Mouse (Mus musculus) kidney, adult 2 months (tissue): ENCODE measurements around the gene Ndufb6. TPM values are rescaled to one million over a fixed set of nuclear protein-coding genes. Genes with fewer than 3 reads are reported as not detected.
"Not testable (repeated sequence)": the region's sequence is repeated elsewhere in the genome, so short reads cannot be mapped to it uniquely, and the experiment has no call there.

ENCODE experiments used
- DNase-seq: peaks from one replicate; pipeline ENCODE4 v3.0.0; 2021
- H3K27ac ChIP-seq: fragments of 200-500 bp; 2 replicates; pipeline ENCODE4 v1.5.1; 2012; ENCODE audit warnings: low read depth, low read length, control low read depth, inconsistent platforms; ENCODE audit not compliant: insufficient read depth
- H3K27me3 ChIP-seq: fragments of 200-500 bp; replicated peaks from 2 replicates; pipeline ENCODE4 v1.6.1; 2012; ENCODE audit warnings: mild to moderate bottlenecking, moderate library complexity, low read length, inconsistent platforms; ENCODE audit not compliant: control insufficient read depth, insufficient read depth
- H3K36me3 ChIP-seq: fragments of 200-500 bp; 2 replicates; pipeline ENCODE4 v1.6.1; 2012; ENCODE audit warnings: mild to moderate bottlenecking, moderate library complexity, low read length, inconsistent platforms; ENCODE audit not compliant: control insufficient read depth, insufficient read depth
- H3K4me1 ChIP-seq: fragments of 200-500 bp; 2 replicates; pipeline ENCODE4 v1.6.1; 2011; ENCODE audit warnings: low read length; ENCODE audit not compliant: control insufficient read depth, insufficient read depth
- H3K4me3 ChIP-seq: fragments of 200-500 bp; 2 replicates; pipeline ENCODE4 v1.5.1; 2011; ENCODE audit warnings: mild to moderate bottlenecking, low read depth, low read length, control low read depth; ENCODE audit not compliant: insufficient read depth
- CTCF ChIP-seq: fragments of 200-500 bp; conservative IDR thresholded peaks from 2 replicates; pipeline ENCODE4 v1.5.1; 2011; ENCODE audit warnings: low read depth, mild to moderate bottlenecking, control low read depth, low read length, moderate library complexity, mixed read lengths; ENCODE audit not compliant: insufficient read depth, insufficient read length
- POLR2A ChIP-seq: fragments of 200-500 bp; IDR thresholded peaks from one replicate; pipeline ENCODE4 v1.6.1; 2011; ENCODE audit warnings: low read depth, low read length, control low read depth
- WGBS: fragments of 180-500 bp; shearing (Covaris S2); methylation state at CpG from one replicate; pipeline ENCODE4 v1.1.7; 2018; 5-methylcytosine and 5-hydroxymethylcytosine counted together
- polyA plus RNA-seq: library from polyadenylated mRNA; depleted of rRNA; stranded (reverse); fragments of >200 nt; gene quantifications from 2 replicates; pipeline ENCODE4 v1.2.3, GENCODE M21; 2012

Gene Ndufb6
- polyA plus RNA-seq, 1 experiment: 287 TPM

- Histone ChIP-seq H3K27me3 (no peaks in the 10 kb centered on the region), H3K27ac (no peak overlapping the region), H3K4me1 (no peaks in the 10 kb centered on the region), H3K36me3 (no peaks in the 10 kb centered on the region), H3K4me3 (no peak overlapping the region)
- no peak for TF ChIP-seq CTCF
- no peak for TF ChIP-seq POLR2A
- no peak for DNase-seq
Measured at GRCm38 (mm10) chr4:40309682-40310081, 30.5 kb upstream of the Ndufb6 start.

- H3K4me1 ChIP-seq: no peaks in the 10 kb centered on the region
- no peak overlapping the region for H3K4me3 ChIP-seq
- no peak for DNase-seq
- H3K27me3 ChIP-seq: no peaks in the 10 kb centered on the region
- H3K36me3 ChIP-seq: no peaks in the 10 kb centered on the region
- H3K27ac ChIP-seq: no peak overlapping the region
- TF ChIP-seq POLR2A (no peak), CTCF (no peak)
- 68% methylated on average over 10 of the region's 10 CpGs for WGBS
Measured at GRCm38 (mm10) chr4:40302445-40303125, 23.4 kb upstream of the Ndufb6 start.

GRCm38 (mm10) chr4:40301076-40301789, 22.0 kb upstream of the Ndufb6 start:
- no peaks in the 10 kb centered on the region for H3K4me1 ChIP-seq
- WGBS: 8% methylated on average over 16 of the region's 16 CpGs
- H3K36me3 ChIP-seq: no peaks in the 10 kb centered on the region
- no peaks in the 10 kb centered on the region for H3K27me3 ChIP-seq
- no peak overlapping the region for H3K4me3 ChIP-seq
- peak; percentile 80 for DNase-seq
- H3K27ac ChIP-seq: no peak overlapping the region
- TF ChIP-seq CTCF (peak; percentile 80), POLR2A (no peak)

- Histone ChIP-seq H3K27ac (no peak overlapping the region), H3K4me1 (no peaks in the 10 kb centered on the region), H3K36me3 (no peaks in the 10 kb centered on the region), H3K27me3 (no peaks in the 10 kb centered on the region), H3K4me3 (no peak overlapping the region)
- 71% methylated on average over 5 of the region's 5 CpGs for WGBS
- TF ChIP-seq CTCF: no peak
- no peak for TF ChIP-seq POLR2A
- DNase-seq: no peak
Measured at GRCm38 (mm10) chr4:40299169-40299568, 19.9 kb upstream of the Ndufb6 start.

- H3K27me3 ChIP-seq, H3K27ac ChIP-seq, DNase-seq, H3K4me1 ChIP-seq, H3K36me3 ChIP-seq, H3K4me3 ChIP-seq: not testable (repeated sequence)
- 97% methylated on average over 11 of the region's 11 CpGs for WGBS
Measured at GRCm38 (mm10) chr4:40291511-40291910, 12.3 kb upstream of the Ndufb6 start.

GRCm38 (mm10) chr4:40289046-40289445, 9.8 kb upstream of the Ndufb6 start:
- TF ChIP-seq CTCF (no peak), POLR2A (no peak)
- no peak overlapping the region for H3K27ac ChIP-seq
- WGBS: 77% methylated on average over 2 of the region's 2 CpGs
- H3K27me3 ChIP-seq: no peaks in the 10 kb centered on the region
- H3K4me1 ChIP-seq: no peaks in the 10 kb centered on the region
- H3K36me3 ChIP-seq: no peaks in the 10 kb centered on the region
- no peak overlapping the region for H3K4me3 ChIP-seq
- DNase-seq: no peak

- H3K4me1 ChIP-seq: no peaks in the 10 kb centered on the region
- no peak overlapping the region for H3K4me3 ChIP-seq
- H3K27ac ChIP-seq: no peak overlapping the region
- TF ChIP-seq CTCF: no peak
- TF ChIP-seq POLR2A: no peak
- no peaks in the 10 kb centered on the region for H3K36me3 ChIP-seq
- WGBS: 79% methylated on average over 6 of the region's 6 CpGs
- no peak for DNase-seq
- no peaks in the 10 kb centered on the region for H3K27me3 ChIP-seq
Measured at GRCm38 (mm10) chr4:40287415-40287814, 8.2 kb upstream of the Ndufb6 start.
